Mouse (Mus musculus): ENCODE results near the gene Tmprss2.

GRCm38 (mm10) chr16:97602256-97602655 lies 8.7 kb downstream of the Tmprss2 start:
- TF ChIP-seq EP300 (IDR thresholded peaks at IDR 0.05) (no peak), CTCF (IDR thresholded peaks at IDR 0.05) (no peak)
